Mouse (Mus musculus): Measurements from ENCODE around the gene Olfr876. TPM values are rescaled to one million over a fixed set of nuclear protein-coding genes. Genes with fewer than 3 reads are reported as not detected.

The Olfr876 gene
- polyA plus RNA-seq, 1 experiment from 2014 or later = not detected

Other genes starting within 250 kb of the Olfr876 start
- gene Siae, start 247.3 kb upstream of the Olfr876 start, polyA plus RNA-seq (2014; fragmentation: Nextera tagmentation; extraction: Ambion mirVana) = 8.0 and 8.5 TPM in 2 replicates
- 16.7 and 20.6 TPM in 2 replicates for gene Spa17, start 189.3 kb upstream of the Olfr876 start, polyA plus RNA-seq (2014; fragmentation: Nextera tagmentation; extraction: Ambion mirVana)
- 128 TPM in 2 replicates for gene Tbrg1, start 145.7 kb upstream of the Olfr876 start, polyA plus RNA-seq (2014; fragmentation: Nextera tagmentation; extraction: Ambion mirVana)
- 0.32 TPM in 1 of 2 replicates, not detected in the other for gene Panx3, start 133.8 kb upstream of the Olfr876 start, polyA plus RNA-seq (2014; fragmentation: Nextera tagmentation; extraction: Ambion mirVana)
- gene Olfr160, start 86.8 kb upstream of the Olfr876 start, polyA plus RNA-seq (2014; fragmentation: Nextera tagmentation; extraction: Ambion mirVana) = not detected in 2 replicates
- gene Olfr874, start 57.9 kb upstream of the Olfr876 start, polyA plus RNA-seq (2014; fragmentation: Nextera tagmentation; extraction: Ambion mirVana) = not detected in 2 replicates
- not detected in 2 replicates for gene Olfr875, start 31.2 kb upstream of the Olfr876 start, polyA plus RNA-seq (2014; fragmentation: Nextera tagmentation; extraction: Ambion mirVana)
- gene Olfr877, start 51.2 kb downstream of the Olfr876 start, polyA plus RNA-seq (2014; fragmentation: Nextera tagmentation; extraction: Ambion mirVana) = 0.12 TPM in 1 of 2 replicates, not detected in the other
- not detected in 2 replicates for gene Olfr145, start 93.7 kb downstream of the Olfr876 start, polyA plus RNA-seq (2014; fragmentation: Nextera tagmentation; extraction: Ambion mirVana)
- not detected in 2 replicates for gene Olfr878, start 114.8 kb downstream of the Olfr876 start, polyA plus RNA-seq (2014; fragmentation: Nextera tagmentation; extraction: Ambion mirVana)
- not detected in 2 replicates for gene Olfr881, start 188.8 kb downstream of the Olfr876 start, polyA plus RNA-seq (2014; fragmentation: Nextera tagmentation; extraction: Ambion mirVana)
- gene Olfr883, start 222.8 kb downstream of the Olfr876 start, polyA plus RNA-seq (2014; fragmentation: Nextera tagmentation; extraction: Ambion mirVana) = not detected in 2 replicates
- gene Olfr884, start 243.5 kb downstream of the Olfr876 start, polyA plus RNA-seq (2014; fragmentation: Nextera tagmentation; extraction: Ambion mirVana) = not detected in 2 replicates